Mouse (Mus musculus) MEL (cell line): Measurements from ENCODE around the gene Zdhhc7. TPM values are rescaled to one million over a fixed set of nuclear protein-coding genes. Genes with fewer than 3 reads are reported as not detected.

Experiments used
- DNase-seq: peaks from one replicate; pipeline ENCODE4 v3.0.0; 2011; ENCODE audit warnings: low read depth, low spot score
- H3K27ac ChIP-seq: 2 replicates; pipeline ENCODE4 v1.5.1; 2012; ENCODE audit warnings: low read depth, mild to moderate bottlenecking, control low read depth, low read length, moderate library complexity; ENCODE audit not compliant: control insufficient read depth
- H3K27me3 ChIP-seq, 2 experiments: fragments of 150-350 bp in 1 of 2; sonication (generic) in 1 of 2; 2 replicates each; pipeline ENCODE4 v1.6.1; 2012; ENCODE audit warnings: low read length in 2 of 2, mild to moderate bottlenecking in 2 of 2, improper control_type of control experiment in 1 of 2, moderate library complexity in 1 of 2; ENCODE audit not compliant: insufficient read depth in 2 of 2, control insufficient read depth in 1 of 2
- H3K36me3 ChIP-seq, 2 experiments: 2 replicates each; pipeline ENCODE4 v1.6.1; 2012 to 2014; ENCODE audit warnings: low read length in 2 of 2, improper control_type of control experiment in 1 of 2, inconsistent platforms in 1 of 2, mild to moderate bottlenecking in 1 of 2; ENCODE audit not compliant: insufficient read depth in 2 of 2, control insufficient read depth in 1 of 2
- H3K4me1 ChIP-seq, 2 experiments: fragments of 150-350 bp in 1 of 2; sonication (generic) in 1 of 2; 2 replicates each; pipeline ENCODE4 v1.6.1; 2012; ENCODE audit warnings: low read length in 2 of 2, improper control_type of control experiment in 1 of 2, mild to moderate bottlenecking in 1 of 2; ENCODE audit not compliant: insufficient read depth in 2 of 2, control insufficient read depth in 1 of 2
- H3K4me3 ChIP-seq, 2 experiments: fragments of 150-350 bp in 1 of 2; sonication (generic) in 1 of 2; 2 replicates each; pipeline ENCODE4 v1.5.1; 2012; ENCODE audit warnings: low read depth in 2 of 2, low read length in 2 of 2, mild to moderate bottlenecking in 2 of 2, moderate library complexity in 2 of 2, control low read depth in 1 of 2, improper control_type of control experiment in 1 of 2; ENCODE audit not compliant: control insufficient read depth in 1 of 2, insufficient read depth in 1 of 2
- H3K79me2 ChIP-seq: 2 replicates; pipeline ENCODE4 v1.6.1; 2012; ENCODE audit warnings: mild to moderate bottlenecking, low read length, moderate library complexity; ENCODE audit not compliant: control insufficient read depth, poor library complexity, insufficient read depth
- H3K9ac ChIP-seq: 2 replicates; pipeline ENCODE4 v1.6.1; 2012; ENCODE audit warnings: low read depth, mild to moderate bottlenecking, control low read depth, low read length, moderate library complexity; ENCODE audit not compliant: control insufficient read depth, poor library complexity, severe bottlenecking
- H3K9me3 ChIP-seq: fragments of 150-350 bp; sonication (generic); replicated peaks from 2 replicates; pipeline ENCODE4 v1.6.1; 2012; ENCODE audit warnings: mild to moderate bottlenecking, low read length, improper control_type of control experiment, moderate library complexity; ENCODE audit not compliant: insufficient read depth
- BHLHE40 ChIP-seq: IDR thresholded peaks from 2 replicates; pipeline ENCODE4 v1.6.1; 2012; ENCODE audit warnings: low read depth, mild to moderate bottlenecking, inconsistent platforms, low read length, improper control_type of control experiment, borderline replicate concordance
- CHD1 ChIP-seq: IDR thresholded peaks from 2 replicates; pipeline ENCODE4 v1.6.1; 2012; ENCODE audit warnings: low read depth, mild to moderate bottlenecking, inconsistent platforms, low read length, improper control_type of control experiment
- CHD2 ChIP-seq: IDR thresholded peaks from 2 replicates; pipeline ENCODE4 v1.6.1; 2011; ENCODE audit warnings: low read length, improper control_type of control experiment
- CTCF ChIP-seq, 3 experiments: IDR thresholded peaks in 2 of 3; conservative IDR thresholded peaks in 1 of 3; 2 replicates each; pipeline ENCODE4 v1.5.1; 2011 to 2012; ENCODE audit warnings: low read length in 3 of 3, low read depth in 2 of 3, mild to moderate bottlenecking in 2 of 3, improper control_type of control experiment in 1 of 3, inconsistent platforms in 1 of 3, mixed read lengths in 1 of 3, moderate library complexity in 1 of 3; ENCODE audit not compliant: control insufficient read depth in 1 of 3, insufficient read depth in 1 of 3, poor library complexity in 1 of 3, severe bottlenecking in 1 of 3
- E2F4 ChIP-seq: IDR thresholded peaks from 2 replicates; pipeline ENCODE4 v1.6.1; 2011; ENCODE audit warnings: low read depth, low read length, improper control_type of control experiment, borderline replicate concordance
- ELF1 ChIP-seq: IDR thresholded peaks from 2 replicates; pipeline ENCODE4 v1.6.1; 2014; ENCODE audit warnings: low read depth, mild to moderate bottlenecking, inconsistent platforms, low read length, improper control_type of control experiment, moderate library complexity
- EP300 ChIP-seq, 2 experiments: IDR thresholded peaks; 2 replicates each; pipeline ENCODE4 v1.6.1; 2011; ENCODE audit warnings: improper control_type of control experiment in 2 of 2, low read length in 2 of 2, low read depth in 1 of 2, mild to moderate bottlenecking in 1 of 2
- ETS1 ChIP-seq: IDR thresholded peaks from 2 replicates; pipeline ENCODE4 v1.6.1; 2012; ENCODE audit warnings: low read depth, mild to moderate bottlenecking, inconsistent platforms, low read length, improper control_type of control experiment, moderate library complexity
- GABPA ChIP-seq: IDR thresholded peaks from 2 replicates; pipeline ENCODE4 v1.6.1; 2012; ENCODE audit warnings: low read depth, mild to moderate bottlenecking, inconsistent platforms, low read length, improper control_type of control experiment, moderate library complexity
- GATA1 ChIP-seq: IDR thresholded peaks from 2 replicates; pipeline ENCODE4 v1.6.1; 2011; ENCODE audit warnings: low read depth, low read length, improper control_type of control experiment
- JUND ChIP-seq: IDR thresholded peaks from 2 replicates; pipeline ENCODE4 v1.6.1; 2011; ENCODE audit warnings: low read depth, mild to moderate bottlenecking, improper control_type of control experiment, low read length
- KAT2A ChIP-seq: conservative IDR thresholded peaks from 2 replicates; pipeline ENCODE4 v1.6.1; 2012; ENCODE audit warnings: low read depth, low read length, improper control_type of control experiment, inconsistent platforms
- MAFK ChIP-seq: IDR thresholded peaks from 2 replicates; pipeline ENCODE4 v1.6.1; 2011; ENCODE audit warnings: low read depth, mild to moderate bottlenecking, low read length, improper control_type of control experiment, borderline replicate concordance
- MAX ChIP-seq: IDR thresholded peaks from 2 replicates; pipeline ENCODE4 v1.6.1; 2011; ENCODE audit warnings: low read length, improper control_type of control experiment
- MAZ ChIP-seq: IDR thresholded peaks from 2 replicates; pipeline ENCODE4 v1.6.1; 2012; ENCODE audit warnings: low read depth, mild to moderate bottlenecking, inconsistent platforms, low read length, improper control_type of control experiment
- MXI1 ChIP-seq: IDR thresholded peaks from 2 replicates; pipeline ENCODE4 v1.6.1; 2011; ENCODE audit warnings: mild to moderate bottlenecking, low read depth, low read length, improper control_type of control experiment
- MYB ChIP-seq: IDR thresholded peaks from 2 replicates; pipeline ENCODE4 v1.6.1; 2011; ENCODE audit warnings: mild to moderate bottlenecking, low read depth, low read length, improper control_type of control experiment
- MYC ChIP-seq: IDR thresholded peaks from 2 replicates; pipeline ENCODE4 v1.6.1; 2011; ENCODE audit warnings: low read depth, mild to moderate bottlenecking, low read length, improper control_type of control experiment, moderate library complexity
- NRF1 ChIP-seq: IDR thresholded peaks from 2 replicates; pipeline ENCODE4 v1.6.1; 2014; ENCODE audit warnings: low read depth, mild to moderate bottlenecking, inconsistent platforms, low read length, improper control_type of control experiment, moderate library complexity; ENCODE audit not compliant: poor library complexity, insufficient read depth, severe bottlenecking
- POLR2AphosphoS2 ChIP-seq: IDR thresholded peaks from 2 replicates; pipeline ENCODE4 v1.6.1; 2011; ENCODE audit warnings: low read length, improper control_type of control experiment
- POLR2AphosphoS5 ChIP-seq: IDR thresholded peaks from 2 replicates; pipeline ENCODE4 v1.6.1; 2012; ENCODE audit warnings: low read depth, borderline replicate concordance, mild to moderate bottlenecking, inconsistent platforms, low read length, moderate library complexity, mixed read lengths
- RAD21 ChIP-seq: IDR thresholded peaks from 2 replicates; pipeline ENCODE4 v1.6.1; 2011; ENCODE audit warnings: mild to moderate bottlenecking, low read depth, low read length, improper control_type of control experiment
- RCOR1 ChIP-seq: IDR thresholded peaks from 2 replicates; pipeline ENCODE4 v1.6.1; 2012; ENCODE audit warnings: low read depth, mild to moderate bottlenecking, inconsistent platforms, low read length, improper control_type of control experiment
- SIN3A ChIP-seq: IDR thresholded peaks from 2 replicates; pipeline ENCODE4 v1.6.1; 2012; ENCODE audit warnings: low read length, improper control_type of control experiment, inconsistent platforms
- SMC3 ChIP-seq: IDR thresholded peaks from 2 replicates; pipeline ENCODE4 v1.6.1; 2011; ENCODE audit warnings: low read depth, low read length, improper control_type of control experiment
- TAL1 ChIP-seq: IDR thresholded peaks from 2 replicates; pipeline ENCODE4 v1.6.1; 2012; ENCODE audit warnings: mild to moderate bottlenecking, inconsistent platforms, low read length, moderate library complexity, mixed read lengths
- TCF12 ChIP-seq: IDR thresholded peaks from 2 replicates; pipeline ENCODE4 v1.6.1; 2014; ENCODE audit warnings: low read depth, mild to moderate bottlenecking, inconsistent platforms, low read length, improper control_type of control experiment, moderate library complexity
- UBTF ChIP-seq: IDR thresholded peaks from 2 replicates; pipeline ENCODE4 v1.6.1; 2012; ENCODE audit warnings: low read depth, mild to moderate bottlenecking, inconsistent platforms, low read length, improper control_type of control experiment, moderate library complexity, borderline replicate concordance; ENCODE audit not compliant: insufficient read depth
- USF1 ChIP-seq: IDR thresholded peaks from 2 replicates; pipeline ENCODE4 v1.6.1; 2014; ENCODE audit warnings: low read depth, mild to moderate bottlenecking, inconsistent platforms, low read length, improper control_type of control experiment, moderate library complexity
- USF2 ChIP-seq, 2 experiments: IDR thresholded peaks; 2 replicates each; pipeline ENCODE4 v1.6.1; 2011 to 2012; ENCODE audit warnings: improper control_type of control experiment in 2 of 2, low read length in 2 of 2, borderline replicate concordance in 1 of 2, inconsistent platforms in 1 of 2, low read depth in 1 of 2, mild to moderate bottlenecking in 1 of 2; ENCODE audit not compliant: insufficient read depth in 1 of 2
- ZNF384 ChIP-seq: IDR thresholded peaks from 2 replicates; pipeline ENCODE4 v1.6.1; 2012; ENCODE audit warnings: low read depth, mild to moderate bottlenecking, inconsistent platforms, low read length, improper control_type of control experiment
- polyA plus RNA-seq, 2 experiments: library from polyadenylated mRNA; stranded (reverse) in 1 of 2; unstranded in 1 of 2; fragments of >175 nt in 1 of 2; fragments of >200 nt in 1 of 2; gene quantifications; 2 replicates each; pipeline versions ENCODE4 v1.2.1 to v1.2.4; 2012; ENCODE audit warnings: low replicate concordance in 2 of 2, low read depth in 1 of 2; ENCODE audit not compliant: insufficient read length in 2 of 2, insufficient read depth in 1 of 2, missing spikeins in 1 of 2
- total RNA-seq: library from RNA; depleted of rRNA; stranded (reverse); fragments of 300-350 nt; gene quantifications from 2 replicates; pipeline ENCODE4 v1.2.3, GENCODE M21; 2012

Gene Zdhhc7
- total and polyA plus RNA-seq, 3 experiments: 51.0 to 126 (median 54.4) TPM

- H3K27ac ChIP-seq: no peak overlapping the region
- DNase-seq: no peak
Observed at GRCm38 (mm10) chr8:120044907-120045306, 56.4 kb downstream of the Zdhhc7 start.

GRCm38 (mm10) chr8:120042542-120043312 lies 58.6 kb downstream of the Zdhhc7 start:
- Histone ChIP-seq H3K27me3 (no peaks in the 10 kb centered on the region), H3K4me3 (no peak overlapping the region), H3K4me1 (peaks cover 0 to 15% of the 10 kb centered on the region in 2 experiments; a peak in 3 of 4 replicates), H3K9ac (no peak overlapping the region), H3K9me3 (no peaks in the 10 kb centered on the region), H3K79me2 (no peaks in the 10 kb centered on the region), H3K27ac (no peak overlapping the region), H3K36me3 (peaks cover 0 to 2% of the 10 kb centered on the region in 2 experiments; a peak in 2 of 4 replicates)
- DNase-seq: peak; percentile 53
- TF ChIP-seq TAL1: peak; percentile 22; the same call in 1 of the 2 replicates
- TF ChIP-seq USF2 (IDR thresholded peaks at IDR 0.05; ENCODE audit: borderline replicate concordance in 1 of 2, insufficient read depth in 1 of 2, low read depth in 1 of 2, low read length in 2 of 2): no peak
- TF ChIP-seq RCOR1: 0 out of 2 replicates have a peak, but pooled peaks have one; percentile 42
- no peak for TF ChIP-seq SIN3A
- TF ChIP-seq MYC: no peak
- peak; percentile 85 for TF ChIP-seq GATA1
- no peak for TF ChIP-seq CTCF (IDR thresholded peaks at IDR 0.05 in 2 of 3, conservative IDR thresholded peaks at IDR 0.05 in 1 of 3; ENCODE audit: control insufficient read depth in 1 of 3, insufficient read depth in 1 of 3, low read depth in 2 of 3, low read length in 3 of 3, poor library complexity in 1 of 3, severe bottlenecking in 1 of 3)
- no peak for TF ChIP-seq GABPA
- TF ChIP-seq MAX: no peak
- TF ChIP-seq MAFK: no peak
- TF ChIP-seq ELF1: no peak
- TF ChIP-seq MYB: no peak
- no peak for TF ChIP-seq POLR2AphosphoS5
- TF ChIP-seq SMC3: no peak
- TF ChIP-seq POLR2AphosphoS2: no peak
- TF ChIP-seq KAT2A: no peak
- no peak for TF ChIP-seq MXI1
- no peak for TF ChIP-seq CHD2
- TF ChIP-seq RAD21: no peak
- TF ChIP-seq UBTF: no peak
- TF ChIP-seq EP300 (IDR thresholded peaks at IDR 0.05; ENCODE audit: low read depth in 1 of 2, low read length in 2 of 2): peak; percentile 69 to 80
- TF ChIP-seq E2F4: no peak
- TF ChIP-seq CHD1: no peak
- peak; percentile 60; the same call in 1 of the 2 replicates for TF ChIP-seq ETS1
- TF ChIP-seq BHLHE40: no peak
- no peak for TF ChIP-seq JUND
- TF ChIP-seq ZNF384: no peak

More at GRCm38 (mm10) chr8:120044907-120045306, 56.4 kb downstream of the Zdhhc7 start:
- peaks cover 0 to 15% of the 10 kb centered on the region in 2 experiments; a peak in 3 of 4 replicates for H3K4me1 ChIP-seq
- H3K4me3 ChIP-seq: no peak overlapping the region
- peaks cover 0 to 2% of the 10 kb centered on the region in 2 experiments; a peak in 2 of 4 replicates for H3K36me3 ChIP-seq
- no peaks in the 10 kb centered on the region for H3K79me2 ChIP-seq
- H3K9ac ChIP-seq: no peak overlapping the region
- no peaks in the 10 kb centered on the region for H3K9me3 ChIP-seq
- TF ChIP-seq MAFK (no peak), MYB (no peak), TCF12 (no peak), NRF1 (no peak), MAZ (no peak), EP300 (IDR thresholded peaks at IDR 0.05; ENCODE audit: low read depth in 1 of 2, low read length in 2 of 2) (no peak), CHD2 (no peak), MXI1 (no peak), SIN3A (no peak), USF1 (no peak), POLR2AphosphoS2 (no peak)
- H3K27me3 ChIP-seq: no peaks in the 10 kb centered on the region
